Mouse (Mus musculus) frontal cortex, adult (tissue): ENCODE measurements at regions not wholly inside any gene's neighbourhood (a gene's known extent, or its start where the extent isn't known, plus 50 kb on each side); places are given as distances from the start of the nearest gene placed in this dataset.
A peak's percentile ranks its signal among the peaks of the same experiment; 100 is the strongest.

ENCODE experiments used
- ATAC-seq: cut with Nextera tagmentation; 2 replicates; pipeline ENCODE4 v1.9.2; 2017; ENCODE audit warnings: mild to moderate bottlenecking, moderate library complexity, mixed read lengths; ENCODE audit not compliant: low TSS enrichment

DNA sequence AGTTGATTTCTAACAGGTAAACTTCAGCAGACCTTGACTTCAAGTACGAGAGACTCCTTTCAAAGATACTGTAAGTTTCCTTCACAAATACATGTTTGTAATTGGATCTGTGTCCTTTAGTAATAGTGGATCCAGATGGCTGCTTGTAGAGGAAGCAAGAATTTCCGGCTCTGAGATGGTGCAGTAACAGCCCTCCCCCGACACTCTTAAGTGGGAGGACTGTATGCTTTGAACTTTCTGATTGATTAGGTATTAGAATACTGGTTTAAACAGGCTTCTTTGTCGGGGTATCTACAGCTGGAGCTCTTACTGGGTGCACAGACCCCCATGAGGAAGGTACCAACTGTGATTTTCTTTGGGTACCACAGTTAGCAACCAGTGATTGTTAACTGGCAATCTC is 355.0 kb upstream of the Cblb start:
- ATAC-seq, result no peak

DNA sequence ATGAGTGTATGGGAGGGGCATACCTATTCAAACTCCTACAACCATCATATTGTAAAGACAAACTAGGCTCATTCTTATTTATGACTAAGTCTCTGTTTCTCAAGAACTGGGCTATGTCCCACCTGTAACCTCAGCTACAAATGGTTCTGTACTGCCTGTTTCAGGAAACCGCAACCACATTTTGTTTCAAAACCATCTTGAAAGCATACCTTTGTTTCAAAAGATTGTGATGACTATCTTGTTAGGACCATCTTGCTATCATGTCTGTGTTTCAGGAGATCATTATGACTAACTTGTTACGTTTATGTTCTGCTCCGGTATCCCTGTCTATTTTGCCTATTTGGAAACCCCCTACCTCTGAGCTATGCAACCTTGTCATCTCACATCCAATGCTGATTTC is 340.2 kb upstream of the Cblb start:
- no peak for ATAC-seq

DNA sequence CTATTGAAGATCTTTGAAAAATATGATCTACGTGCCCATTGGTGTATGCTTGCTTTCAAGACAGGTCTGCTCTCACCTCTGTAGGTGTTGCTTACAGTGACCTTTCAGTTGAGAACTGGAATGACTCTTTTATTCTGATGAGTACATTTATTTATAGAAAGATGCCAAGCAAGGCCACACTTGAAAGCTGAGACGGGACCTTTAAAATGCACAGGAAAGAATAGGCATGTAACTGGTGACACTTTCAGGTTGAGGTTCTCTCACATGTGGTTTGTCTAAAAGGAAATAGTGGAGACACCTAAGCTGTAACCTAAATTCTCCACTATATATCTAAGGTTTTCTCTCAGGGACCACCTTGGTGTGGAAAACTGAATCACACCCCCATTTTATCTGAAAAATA is 326.0 kb upstream of the Cblb start:
- ATAC-seq, result no peak

DNA sequence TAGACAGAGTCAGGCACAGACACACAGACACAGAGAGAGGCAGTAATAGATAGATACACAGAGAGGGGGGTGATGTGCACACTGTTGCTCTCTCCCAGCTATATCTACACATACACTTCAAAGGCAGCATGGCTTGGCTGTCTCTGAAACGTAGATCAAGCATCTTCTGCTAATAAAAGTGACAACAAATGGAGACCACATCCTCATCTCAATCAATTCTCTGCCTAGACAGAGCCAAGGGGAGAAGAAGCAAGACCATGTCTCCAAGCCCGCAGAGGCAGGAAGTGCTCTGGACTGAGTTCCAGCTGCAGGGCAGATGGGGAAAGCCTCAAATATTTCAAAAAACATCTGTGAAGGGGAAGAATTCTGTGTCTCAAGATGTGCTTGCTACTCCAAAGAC is 312.3 kb upstream of the Cblb start:
- ATAC-seq, result no peak

DNA sequence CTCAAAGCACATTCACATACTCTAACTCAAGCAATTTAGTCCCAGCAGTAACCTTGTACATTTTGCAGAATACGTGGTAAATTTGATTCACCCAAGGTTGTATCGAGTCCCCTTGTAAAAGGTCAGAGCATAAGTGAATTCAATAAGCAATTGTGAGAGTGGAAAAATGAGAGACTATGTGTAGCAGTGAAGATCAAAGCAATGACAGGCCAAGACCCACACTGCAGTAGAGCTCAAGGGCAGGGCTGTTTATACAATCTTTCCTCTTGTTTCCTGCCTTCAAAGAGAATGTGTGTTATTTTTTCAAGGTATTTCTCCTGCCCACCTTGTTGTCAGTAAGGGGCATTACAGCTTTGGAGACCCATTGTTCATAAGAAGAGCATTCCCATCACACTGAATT is 311.4 kb upstream of the Cblb start:
- ATAC-seq, result no peak

DNA sequence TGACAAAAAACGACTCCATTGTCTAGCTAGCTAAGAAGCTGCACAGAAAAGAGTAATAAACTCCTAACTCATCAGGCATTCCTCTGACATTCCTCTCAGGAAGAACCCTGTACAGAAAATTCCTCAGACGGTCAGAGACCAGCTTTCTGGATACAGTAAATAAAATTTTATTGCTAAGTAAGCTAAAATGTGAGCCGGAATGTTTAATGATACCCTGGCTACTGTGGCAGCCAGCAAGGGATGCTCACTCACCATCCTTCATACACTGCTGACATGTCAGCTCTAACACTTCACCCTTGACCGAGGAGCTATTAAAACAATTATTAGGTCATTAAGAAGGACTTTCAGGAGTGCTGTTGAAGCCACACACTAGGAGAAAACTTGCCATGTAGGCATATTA is 308.3 kb upstream of the Cblb start:
- no peak for ATAC-seq

DNA sequence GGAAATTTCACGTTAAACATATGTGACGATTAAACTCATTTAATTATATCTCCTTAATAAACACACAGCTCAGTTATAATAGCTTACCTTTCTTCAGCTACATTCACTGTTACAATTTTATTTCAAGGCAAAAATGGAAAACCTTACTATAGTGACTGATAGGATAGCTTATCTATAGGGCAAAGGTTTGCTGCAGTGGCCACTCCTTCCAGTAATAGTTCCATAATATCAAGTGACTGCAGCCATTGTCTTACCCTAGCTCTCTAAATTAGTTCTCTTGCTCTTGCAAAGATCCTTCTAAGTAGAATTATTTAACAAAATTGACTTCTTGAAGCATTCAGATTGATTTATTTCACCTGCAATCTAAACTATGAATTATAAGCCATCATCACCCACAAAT is 289.1 kb upstream of the Cblb start:
- ATAC-seq, result no peak

DNA sequence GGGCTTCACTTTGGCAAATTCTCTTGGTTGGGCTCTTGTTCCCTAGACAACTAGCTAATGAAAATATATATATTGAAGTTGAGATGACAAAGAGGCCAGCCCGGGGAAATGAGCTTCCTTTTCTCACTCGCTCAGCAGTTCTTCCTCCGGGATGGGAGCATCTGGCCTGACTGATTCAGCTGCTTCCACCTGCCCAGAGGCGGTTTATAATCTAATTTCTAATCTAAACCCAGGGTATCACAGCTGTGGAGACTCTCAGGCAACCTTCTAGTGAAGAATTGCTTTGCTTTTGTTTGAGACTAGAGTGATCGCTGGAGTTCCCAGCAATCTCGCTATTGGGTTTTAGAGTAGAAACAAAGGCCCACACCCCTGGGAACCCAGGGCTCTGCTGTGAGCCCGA is 279.1 kb upstream of the Cblb start:
- no peak for ATAC-seq

DNA sequence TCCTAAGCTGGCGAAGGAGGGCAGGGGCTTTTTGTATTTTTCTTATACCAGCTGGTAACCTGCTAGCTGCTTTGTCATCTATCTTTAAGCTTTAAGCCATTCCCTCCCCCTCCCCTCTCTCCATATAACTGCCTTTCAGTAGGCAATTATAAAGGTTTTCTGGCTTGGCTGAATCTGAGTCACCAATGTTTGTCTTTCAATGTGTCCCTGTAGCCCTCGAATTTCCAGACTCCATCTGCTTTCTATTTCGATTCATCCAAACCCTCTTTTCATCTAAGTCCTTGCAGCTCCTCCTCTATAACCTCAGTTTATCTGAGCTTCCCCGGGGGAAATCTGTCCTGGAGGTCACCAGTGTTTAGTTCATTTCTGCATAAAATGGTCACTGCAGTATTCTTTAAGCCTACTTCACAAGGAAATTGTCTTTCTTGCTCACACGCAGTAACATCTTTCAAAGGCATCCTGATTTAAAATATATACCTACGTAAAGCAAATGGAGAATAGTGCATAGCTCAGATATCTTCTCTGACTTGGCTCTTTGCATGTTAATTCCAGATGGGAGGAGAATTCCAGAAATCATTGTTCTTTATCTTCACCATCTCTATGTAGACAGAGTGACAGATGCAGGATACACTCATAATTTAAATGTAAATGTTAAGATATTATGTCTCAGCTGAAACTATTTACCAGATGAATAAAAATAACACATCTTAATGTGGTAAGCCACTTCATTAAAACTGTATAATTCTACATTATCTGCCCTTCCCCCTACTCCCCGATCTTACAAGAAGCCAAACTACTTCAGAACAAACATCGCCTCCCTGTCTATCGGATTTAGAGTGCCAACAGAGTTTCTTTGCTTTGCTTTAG is 272.4 kb upstream of the Cblb start:
- ATAC-seq, result peak; percentile 65

DNA sequence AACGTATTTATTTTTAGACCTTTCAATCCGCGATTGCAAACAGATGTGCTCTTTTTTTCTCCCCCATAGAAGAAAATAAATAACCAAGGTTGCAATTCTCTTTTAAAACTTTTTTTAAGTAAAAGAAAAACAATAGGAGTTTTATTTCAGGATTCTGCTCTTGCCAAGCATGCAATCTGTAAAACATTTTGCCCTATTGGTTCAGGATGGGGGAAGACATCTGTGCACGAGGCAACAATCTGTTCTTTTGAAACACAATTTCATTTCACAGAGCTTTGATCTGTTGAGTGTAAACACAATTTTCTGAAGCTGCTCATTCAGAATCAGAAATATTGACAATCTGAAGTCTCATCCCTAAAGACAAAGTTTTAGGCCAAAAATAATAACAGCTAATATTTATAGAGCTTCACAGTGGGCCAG is 271.8 kb upstream of the Cblb start:
- ATAC-seq, result no peak

DNA sequence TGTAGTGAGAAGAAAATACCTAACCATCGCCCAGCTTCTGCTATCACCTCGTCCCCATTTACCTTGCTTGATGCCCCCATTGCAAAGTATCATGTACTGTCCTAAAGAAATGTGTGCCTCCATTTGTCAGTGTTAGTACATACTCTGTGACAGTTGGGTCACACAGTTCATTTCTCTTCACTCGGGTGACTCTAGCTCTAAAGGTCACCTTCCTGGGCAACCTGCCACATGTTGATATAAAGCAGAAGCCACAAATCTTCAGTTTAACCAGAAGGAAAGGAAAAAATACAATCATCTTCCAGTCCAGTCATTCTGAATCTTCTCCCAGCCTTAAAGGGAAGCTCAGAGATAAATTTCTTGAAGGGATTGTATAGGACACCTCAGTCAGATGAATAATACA is 263.5 kb upstream of the Cblb start:
- ATAC-seq, result no peak

DNA sequence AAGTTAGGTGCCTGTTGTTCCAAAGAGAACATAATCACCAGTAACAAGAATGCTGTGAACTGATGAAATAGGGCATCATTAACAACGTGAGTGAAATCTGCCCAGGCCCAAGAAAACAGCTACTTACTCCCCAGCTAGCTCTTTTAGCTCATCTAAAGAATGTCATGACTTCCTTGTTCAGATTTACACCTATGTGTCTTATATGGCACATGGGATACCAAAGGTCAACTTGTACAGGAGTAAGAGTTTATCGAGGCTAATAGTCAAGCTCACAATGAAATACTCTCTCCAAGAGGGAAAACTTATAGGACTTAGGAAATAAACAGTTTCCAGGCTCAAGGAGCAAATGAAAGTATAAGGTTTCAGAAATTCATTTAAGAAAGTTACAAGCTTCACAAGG is 252.1 kb upstream of the Cblb start:
- no peak for ATAC-seq

DNA sequence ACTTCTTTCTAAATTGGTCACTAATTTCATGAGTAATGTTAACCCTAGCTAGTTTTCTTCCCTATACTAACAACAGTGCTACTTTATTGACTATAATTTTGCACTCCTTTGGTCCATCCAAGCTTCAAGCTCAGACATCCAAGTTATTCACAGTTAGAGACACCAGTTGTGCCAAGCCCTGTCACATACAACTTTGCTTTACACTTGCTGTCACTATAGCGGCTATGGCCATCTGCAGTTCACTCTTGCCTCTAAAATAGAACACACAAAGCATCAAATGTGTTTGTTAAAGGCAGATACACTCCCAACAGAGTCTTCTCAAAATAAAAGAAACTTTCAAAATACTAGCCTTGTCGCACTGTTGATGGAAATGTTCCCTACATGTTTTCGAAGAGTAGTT is 236.0 kb upstream of the Cblb start:
- ATAC-seq, result no peak

DNA sequence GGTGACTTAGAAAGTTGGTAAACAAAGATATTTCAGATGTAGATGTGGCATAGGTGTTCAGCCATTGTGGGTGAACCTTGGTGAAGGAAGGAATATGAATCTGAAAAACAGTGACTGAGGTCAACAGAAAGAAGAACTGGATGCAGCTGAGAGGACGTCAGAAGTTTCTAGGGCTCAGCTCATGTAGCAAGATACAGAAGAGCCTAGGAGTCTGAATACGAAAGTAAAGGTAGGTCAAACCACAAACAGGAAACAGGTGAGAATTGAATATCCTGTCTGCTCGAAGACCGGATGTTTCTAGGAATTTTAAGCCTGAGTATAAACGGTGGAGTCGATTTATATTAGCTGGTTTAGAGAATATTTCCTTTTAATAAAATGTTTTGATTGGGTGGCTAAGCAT is 223.7 kb upstream of the Cblb start:
- no peak for ATAC-seq

DNA sequence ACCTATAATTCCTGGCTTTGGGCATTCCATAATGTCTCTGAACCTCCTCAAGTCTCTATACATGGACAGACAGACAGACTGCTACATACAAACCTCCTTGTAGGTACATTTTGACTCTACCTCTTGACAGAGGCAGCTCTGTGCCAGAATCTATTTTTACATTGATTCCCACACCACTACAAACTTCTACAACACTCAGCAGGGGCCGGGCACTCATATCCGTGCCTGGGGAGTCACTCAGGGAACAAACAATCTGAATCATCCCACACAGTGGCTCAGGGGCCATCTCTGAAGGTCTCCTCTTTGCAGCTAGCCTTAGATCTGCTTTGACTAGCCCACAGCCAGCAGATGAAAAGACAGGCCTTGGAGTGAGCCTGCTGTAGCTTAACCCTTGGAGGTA is 221.9 kb upstream of the Cblb start:
- ATAC-seq, result no peak

DNA sequence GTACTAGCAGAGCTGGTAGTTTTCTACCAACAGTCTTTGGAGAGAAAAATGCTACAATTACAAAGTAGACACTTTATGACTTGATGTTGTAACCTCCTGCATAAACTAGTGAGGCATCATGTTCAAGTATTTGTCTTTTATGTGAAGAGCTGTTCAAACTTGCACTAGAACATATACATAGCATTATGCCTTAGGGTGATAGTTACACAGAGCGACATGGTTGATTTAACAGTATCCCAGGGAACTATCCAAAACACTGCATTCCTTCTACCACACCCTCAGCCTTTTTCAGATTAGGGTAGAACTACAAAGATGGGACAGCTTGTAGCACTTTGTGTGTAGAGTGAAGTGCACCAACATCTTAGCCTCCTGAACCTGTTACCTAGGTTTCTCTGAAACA is 220.0 kb upstream of the Cblb start:
- ATAC-seq, result no peak

DNA sequence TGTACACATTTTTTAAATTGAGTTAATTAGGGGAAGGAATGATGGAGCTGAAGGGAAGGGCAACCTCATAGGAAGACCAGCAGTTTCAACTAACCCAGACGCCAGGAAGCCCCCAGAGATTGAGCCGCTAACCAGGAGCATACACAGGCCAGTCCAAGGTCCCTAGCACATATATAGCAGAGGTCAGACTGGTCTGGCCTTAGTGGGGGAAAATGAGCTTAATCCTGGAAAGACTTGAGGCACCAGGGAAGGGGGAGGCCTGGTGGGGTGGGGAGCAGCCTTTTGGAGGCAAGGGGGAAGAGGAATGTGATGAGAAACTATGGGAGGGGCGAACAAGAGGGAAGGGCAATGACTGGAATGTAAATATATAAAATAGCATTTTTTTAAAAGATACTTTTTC is 188.3 kb upstream of the Cblb start:
- no peak for ATAC-seq

DNA sequence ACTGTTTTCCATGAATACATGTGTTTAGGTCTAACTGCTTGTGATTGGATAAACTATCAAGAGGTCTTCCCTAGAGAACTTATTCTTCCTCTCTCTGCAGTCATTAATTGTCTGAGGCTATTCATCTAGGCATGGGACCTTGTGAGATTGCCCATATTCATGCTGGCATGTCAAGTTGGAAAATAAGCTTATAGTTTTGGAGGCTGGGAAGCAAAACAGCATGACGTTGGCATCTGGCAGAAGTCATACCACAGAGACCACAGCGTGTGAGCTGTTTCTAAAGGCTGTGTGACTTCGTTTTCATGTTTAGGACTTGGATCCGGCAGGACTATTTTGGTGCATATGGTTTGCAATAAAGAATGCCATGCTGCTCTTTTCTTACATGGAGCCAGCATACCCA is 185.5 kb upstream of the Cblb start:
- ATAC-seq, result no peak

DNA sequence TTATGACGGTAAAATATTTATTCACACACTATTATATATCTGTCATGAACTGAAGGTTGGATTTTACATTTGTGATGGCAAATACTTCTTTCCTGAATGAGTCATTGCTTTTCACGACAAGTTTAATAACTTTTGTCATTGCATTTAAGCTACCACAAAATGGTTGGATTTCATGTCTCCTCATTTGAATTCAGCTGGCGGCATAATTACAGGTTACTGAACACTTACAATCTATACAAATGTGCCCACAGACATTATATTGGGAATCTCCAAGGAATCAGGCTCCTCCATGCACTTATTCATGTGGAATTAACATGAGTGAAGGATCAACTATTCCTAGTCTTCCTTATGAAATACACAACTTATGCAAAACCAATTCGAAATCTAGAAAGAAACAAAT is 150.3 kb upstream of the Cblb start:
- ATAC-seq, result no peak

DNA sequence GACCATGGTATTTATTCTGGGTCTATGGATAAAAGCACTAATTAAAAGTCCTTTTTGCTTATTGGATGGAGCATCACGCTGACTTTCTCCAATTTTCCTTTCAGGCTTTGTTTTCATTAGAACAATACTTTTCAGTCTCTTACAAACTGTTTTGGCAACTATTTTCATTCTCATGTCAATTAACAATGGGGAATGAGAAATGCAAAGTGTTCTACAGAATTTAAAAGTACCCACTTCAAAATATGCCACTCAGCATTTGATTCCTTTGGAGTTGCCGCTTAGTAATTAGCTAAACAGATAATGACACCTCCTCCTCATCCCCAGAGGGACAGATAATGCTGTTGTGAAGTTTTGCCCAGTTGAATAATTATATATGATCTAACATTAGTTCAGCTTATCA is 149.9 kb upstream of the Cblb start:
- ATAC-seq, result no peak

DNA sequence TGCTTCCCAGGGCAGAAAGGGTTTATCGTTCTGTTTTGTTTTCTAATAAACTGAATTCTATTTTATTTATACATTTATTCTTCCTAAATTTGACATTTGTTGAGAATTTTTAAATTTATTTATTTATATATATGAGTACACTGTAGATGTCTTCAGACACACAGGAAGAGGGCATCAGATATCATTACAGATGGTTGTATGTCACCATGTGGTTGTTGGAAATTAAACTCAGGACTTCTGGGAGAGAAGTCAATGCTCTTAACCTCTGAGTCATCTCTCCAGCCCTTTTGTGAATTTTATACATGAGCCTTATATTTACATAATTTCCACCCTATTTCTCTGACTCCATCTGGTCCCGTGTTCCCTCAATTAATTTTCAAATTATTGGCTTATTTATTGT is 147.2 kb upstream of the Cblb start:
- ATAC-seq, result no peak

DNA sequence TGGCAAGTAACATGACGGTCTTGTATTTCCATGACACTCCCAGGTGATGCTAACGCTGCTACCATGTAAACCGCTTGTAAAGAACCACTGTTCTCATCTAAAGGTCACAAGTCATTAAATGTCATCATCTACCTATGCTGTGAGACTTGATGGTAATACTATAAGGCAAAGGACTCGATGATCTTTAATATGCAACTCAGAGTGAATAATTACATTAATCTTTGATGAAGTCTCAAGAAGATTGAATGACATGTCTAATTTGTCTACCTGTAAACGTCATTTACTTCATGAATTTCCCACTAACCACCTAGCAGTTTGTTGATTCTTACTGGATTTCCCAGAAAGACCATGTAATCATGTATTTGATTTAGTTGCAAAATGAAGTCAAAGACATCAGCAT is 143.5 kb upstream of the Cblb start:
- ATAC-seq, result no peak

DNA sequence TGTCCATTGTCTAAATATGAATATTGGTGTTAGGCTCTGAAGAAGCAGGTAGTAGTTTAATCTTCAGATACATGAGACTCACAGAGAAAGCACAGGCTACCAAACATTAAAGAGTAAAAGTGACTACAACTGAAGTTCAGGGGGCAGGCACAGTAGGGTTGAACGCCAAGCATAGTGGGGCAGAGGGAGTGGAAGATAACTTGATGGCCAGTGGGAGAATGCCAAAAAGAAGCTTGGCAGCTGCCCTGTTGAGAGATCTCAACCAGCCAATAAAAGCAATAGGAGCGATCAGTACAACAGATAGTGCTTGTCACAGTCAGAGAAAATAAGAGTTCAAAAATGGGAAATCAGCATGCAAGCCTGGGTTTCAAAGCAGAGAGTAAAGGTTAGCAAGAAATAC is 125.4 kb upstream of the Cblb start:
- ATAC-seq, result no peak

DNA sequence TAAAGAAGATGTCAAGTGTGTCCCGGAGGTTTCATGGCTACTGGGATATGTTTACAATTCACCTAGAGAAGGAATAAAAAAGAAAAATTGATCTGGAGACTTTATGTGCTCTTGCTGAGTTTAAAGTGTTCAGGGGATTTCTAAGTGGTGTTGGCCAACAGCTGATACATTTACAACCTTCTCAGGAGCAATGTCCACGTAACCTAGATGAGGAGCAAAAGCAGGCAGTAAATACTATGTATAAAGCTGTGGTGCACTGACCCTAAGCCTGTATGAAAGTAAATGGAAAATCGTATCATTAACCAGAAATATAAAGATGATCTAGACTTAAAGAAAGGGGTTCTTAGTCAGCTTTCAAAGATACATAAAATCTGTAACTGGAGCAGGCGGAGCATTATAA is 124.3 kb upstream of the Cblb start:
- ATAC-seq, result no peak
